23 mouse cellular contexts compared by ENCODE assay signal in the genomic region with DNA sequence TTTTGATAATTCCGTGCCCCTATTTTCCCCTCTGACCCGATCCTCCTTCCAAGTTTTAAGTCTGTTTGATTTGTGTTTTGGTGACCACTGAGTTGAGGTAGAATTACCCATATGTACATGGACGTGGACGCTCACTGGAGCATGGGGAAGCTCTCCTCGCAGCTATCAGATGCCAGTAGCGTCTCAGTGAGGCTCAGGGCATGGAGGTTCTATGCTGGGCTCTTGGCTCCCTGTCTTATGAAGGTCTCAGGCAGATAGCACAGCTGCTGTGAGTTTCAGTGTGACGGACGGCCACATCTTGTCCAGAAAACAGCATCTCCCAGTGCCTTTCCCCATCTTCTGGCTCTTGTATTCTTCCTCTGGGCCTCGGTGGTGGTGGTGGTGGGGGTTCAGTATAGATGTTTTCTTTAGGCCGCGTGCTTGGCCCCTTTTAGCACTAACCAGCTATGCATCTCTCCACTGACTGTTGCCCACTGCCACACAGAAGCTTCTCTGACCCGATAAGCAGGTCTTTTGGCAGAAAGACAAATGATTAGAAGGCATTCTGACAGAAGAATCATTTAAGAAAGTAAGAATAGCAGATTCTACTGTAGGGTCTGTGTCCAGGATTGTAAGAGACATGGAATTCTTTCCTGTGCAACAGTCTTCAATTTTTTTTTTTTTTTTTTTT. TPM values are rescaled to one million over a fixed set of nuclear protein-coding genes. Genes with fewer than 3 reads are reported as not detected.
DNase-seq lines count a peak whose midpoint lies in the region; ATAC-seq and TF ChIP-seq lines count a peak whose summit lies in the region.
"Had no signal": no experiment of that assay in that cellular context is flagged by ENCODE, and none has a peak within 500 bp of the region (broad histone marks: within the 10 kb centered on the region; RNA-seq: fewer than 3 reads in every experiment).

No protein-coding gene starts in this region.

- 74% methylated on average over 12 of the region's 12 CpGs for WGBS in heart, postnatal 0 days

- no peaks in the 10 kb centered on the region for H3K9me3 ChIP-seq in heart, postnatal 0 days (replicated peaks; ENCODE audit: control insufficient read depth, low read length)
- no peaks in the 10 kb centered on the region for H3K9me3 ChIP-seq in ES-Bruce4 (replicated peaks; ENCODE audit: control insufficient read depth, insufficient read depth, low read length, poor library complexity, severe bottlenecking)
- H3K9me3 ChIP-seq: embryonic facial prominence, embryonic 10.5 days; embryonic facial prominence, embryonic 13.5 days; forebrain, embryonic 12.5 days; forebrain, embryonic 15.5 days; G1E; heart, embryonic 12.5 days; heart, embryonic 15.5 days; hindbrain, embryonic 12.5 days; hindbrain, embryonic 15.5 days had no signal

- no peak overlapping the region for H3K9ac ChIP-seq in heart, postnatal 0 days (replicated peaks; ENCODE audit: low read depth, low read length)
- H3K9ac ChIP-seq in ES-Bruce4 (ENCODE audit: low read depth, poor library complexity, severe bottlenecking): no peak overlapping the region
- H3K9ac ChIP-seq: embryonic facial prominence, embryonic 13.5 days; forebrain, embryonic 12.5 days; forebrain, embryonic 15.5 days; heart, embryonic 15.5 days; hindbrain, embryonic 12.5 days; hindbrain, embryonic 15.5 days had no signal

- ATAC-seq in heart, postnatal 0 days (ENCODE audit: insufficient read depth, low read depth): no peak
- ATAC-seq: CD4-positive, CD25-positive, alpha-beta regulatory T cell, adult 4 months; forebrain, embryonic 15.5 days; intestine, postnatal 0 days had no signal

- H3K4me1 ChIP-seq in heart, postnatal 0 days (ENCODE audit: control insufficient read depth, insufficient read depth): peaks cover 12% of the 10 kb centered on the region; the same call in 1 of the 2 replicates
- H3K4me1 ChIP-seq in ES-Bruce4 (ENCODE audit: control insufficient read depth, insufficient read depth, low read length): peaks cover 13% of the 10 kb centered on the region
- peaks cover 16% of the 10 kb centered on the region for H3K4me1 ChIP-seq in bone marrow macrophage, adult 2 months (ENCODE audit: control insufficient read depth, insufficient read depth, low read length)
- H3K4me1 ChIP-seq: forebrain, embryonic 15.5 days; hindbrain, embryonic 15.5 days had no signal

- TF ChIP-seq CTCF in heart, postnatal 0 days (IDR thresholded peaks at IDR 0.05; ENCODE audit: low read depth): no peak
- TF ChIP-seq CTCF in ES-Bruce4 (IDR thresholded peaks at IDR 0.05; ENCODE audit: low read depth, low read length): no peak
- TF ChIP-seq CTCF in bone marrow macrophage, adult 2 months (IDR thresholded peaks at IDR 0.05; ENCODE audit: low read depth, low read length): no peak

- H3K27me3 ChIP-seq in heart, postnatal 0 days (ENCODE audit: control insufficient read depth, insufficient read depth, low read length): no peaks in the 10 kb centered on the region
- H3K27me3 ChIP-seq in ES-Bruce4 (ENCODE audit: control insufficient read depth, insufficient read depth, low read length, poor library complexity, severe bottlenecking): no peaks in the 10 kb centered on the region
- H3K27me3 ChIP-seq: embryonic facial prominence, embryonic 13.5 days; forebrain, embryonic 12.5 days; forebrain, embryonic 15.5 days; heart, embryonic 12.5 days; heart, embryonic 15.5 days; hindbrain, embryonic 12.5 days; hindbrain, embryonic 15.5 days had no signal

- no peak overlapping the region for H3K4me3 ChIP-seq in heart, postnatal 0 days (ENCODE audit: low read depth, low read length)
- H3K4me3 ChIP-seq in ES-Bruce4 (ENCODE audit: low read depth, low read length): no peak overlapping the region
- no peak overlapping the region for H3K4me3 ChIP-seq in bone marrow macrophage, adult 2 months (ENCODE audit: insufficient read depth, low read length)
- H3K4me3 ChIP-seq: embryonic facial prominence, embryonic 10.5 days; embryonic facial prominence, embryonic 13.5 days; erythroblast, embryonic 14.5 days; forebrain, embryonic 12.5 days; forebrain, embryonic 15.5 days; heart, embryonic 12.5 days; heart, embryonic 15.5 days; hindbrain, embryonic 12.5 days; hindbrain, embryonic 15.5 days had no signal

- peak overlapping the region; percentile 22; the same call in 1 of the 2 replicates for H3K4me2 ChIP-seq in heart, postnatal 0 days (ENCODE audit: low read depth, low read length)
- H3K4me2 ChIP-seq: embryonic facial prominence, embryonic 13.5 days; forebrain, embryonic 12.5 days; forebrain, embryonic 15.5 days; heart, embryonic 12.5 days; heart, embryonic 15.5 days; hindbrain, embryonic 12.5 days; hindbrain, embryonic 15.5 days had no signal

- H3K27ac ChIP-seq in heart, postnatal 0 days (ENCODE audit: low read depth): peak overlapping the region; percentile 72
- 0 out of 2 replicates have a peak overlapping the region, but pooled peaks have one; percentile 39 for H3K27ac ChIP-seq in ES-Bruce4 (ENCODE audit: insufficient read depth, low read length)
- peak overlapping the region; percentile 37 for H3K27ac ChIP-seq in bone marrow macrophage, adult 2 months (ENCODE audit: insufficient read depth, low read depth, low read length)
- H3K27ac ChIP-seq: embryonic facial prominence, embryonic 10.5 days; embryonic facial prominence, embryonic 13.5 days; forebrain, embryonic 12.5 days; forebrain, embryonic 15.5 days; hindbrain, embryonic 12.5 days; hindbrain, embryonic 15.5 days had no signal

- intact Hi-C loops in heart, postnatal 36 days (cut with DNase I): no loop called here

- TF ChIP-seq EP300 in heart, postnatal 0 days (IDR thresholded peaks at IDR 0.05; ENCODE audit: low read depth): no peak
- no peak for TF ChIP-seq EP300 in ES-Bruce4 (IDR thresholded peaks at IDR 0.05; ENCODE audit: insufficient read depth, low read depth, low read length)

- no peak for DNase-seq in heart, postnatal 0 days (ENCODE audit: low spot score)
- DNase-seq in heart, postnatal 36 days: no peak
- no peak for DNase-seq in embryo, embryonic 9.5 days (ENCODE audit: extremely low spot score)
- no peak for DNase-seq in thymus, postnatal 0 days (ENCODE audit: low spot score)
- DNase-seq: adrenal gland, adult 2 months; adrenal gland, postnatal 14 days; cerebellum, adult 18-20 months; cerebellum, adult 9-10 months; cerebellum, postnatal 25 days had no signal

- H3K36me3 ChIP-seq in heart, postnatal 0 days (replicated peaks; ENCODE audit: control insufficient read depth, insufficient read depth, low read length): peaks cover 26% of the 10 kb centered on the region; the same call in 1 of the 2 replicates
- no peaks in the 10 kb centered on the region for H3K36me3 ChIP-seq in ES-Bruce4 (ENCODE audit: control insufficient read depth, insufficient read depth, low read length, poor library complexity, severe bottlenecking)

- TF ChIP-seq POLR2A in ES-Bruce4 (IDR thresholded peaks at IDR 0.05; ENCODE audit: insufficient read depth, low read length): no peak
- no peak for TF ChIP-seq POLR2A in bone marrow macrophage, adult 2 months (IDR thresholded peaks at IDR 0.05; ENCODE audit: borderline replicate concordance, low read depth, low read length)

RNA-seq across cellular contexts. Expression of gene Iqck, which starts 33.5 kb away (rescaled TPM):
- total RNA-seq in heart, postnatal 0 days (2014; rRNA removed; ENCODE audit: low replicate concordance): 0.66 TPM in 1 of 2 replicates, not detected in the other
- polyA plus RNA-seq in heart, postnatal 0 days (2015; fragmentation: Nextera tagmentation; extraction: Ambion mirVana): 0.67 and 0.84 TPM in 2 replicates
- total RNA-seq in heart, postnatal 36 days (2021): under 1 TPM; 0.33 to 0.35 TPM
- polyA plus RNA-seq in ES-Bruce4 (2011; ENCODE audit: insufficient read depth, insufficient read length, low read depth, missing spikeins): 0.73 and 1.4 TPM in 2 replicates
- polyA plus RNA-seq in bone marrow macrophage, adult 2 months (2012; ENCODE audit: insufficient read depth, insufficient read length, missing spikeins): not detected in 2 replicates
- 1.1 and 1.6 TPM in 2 replicates for polyA plus RNA-seq in thymus, postnatal 0 days (2015; fragmentation: Nextera tagmentation; extraction: Ambion mirVana)

RNA-seq across cellular contexts. Expression of gene Knop1, which starts 34.0 kb away (rescaled TPM):
- total RNA-seq in heart, postnatal 0 days (2014; rRNA removed; ENCODE audit: low replicate concordance): 11.9 and 20.0 TPM in 2 replicates
- polyA plus RNA-seq in heart, postnatal 0 days (2015; fragmentation: Nextera tagmentation; extraction: Ambion mirVana): 39.4 and 40.3 TPM in 2 replicates
- 10 to 100 TPM; 14.3 to 19.5 TPM for total RNA-seq in heart, postnatal 36 days (2021)
- 82.5 and 83.1 TPM in 2 replicates for polyA plus RNA-seq in ES-Bruce4 (2011; ENCODE audit: insufficient read depth, insufficient read length, low read depth, missing spikeins)
- polyA plus RNA-seq in bone marrow macrophage, adult 2 months (2012; ENCODE audit: insufficient read depth, insufficient read length, missing spikeins): 14.2 and 19.2 TPM in 2 replicates
- polyA plus RNA-seq in thymus, postnatal 0 days (2015; fragmentation: Nextera tagmentation; extraction: Ambion mirVana): 79.2 and 79.4 TPM in 2 replicates
